Mouse (Mus musculus) skeletal muscle tissue, adult 2 months (tissue): ENCODE data around the gene Srsf4.
A peak's percentile ranks its signal among the peaks of the same experiment; 100 is the strongest.

ENCODE experiments used
- DNase-seq: peaks from one replicate; pipeline ENCODE4 v3.0.0-alpha.2; 2012; ENCODE audit warnings: low read depth, low spot score

Srsf4 gene

DNA sequence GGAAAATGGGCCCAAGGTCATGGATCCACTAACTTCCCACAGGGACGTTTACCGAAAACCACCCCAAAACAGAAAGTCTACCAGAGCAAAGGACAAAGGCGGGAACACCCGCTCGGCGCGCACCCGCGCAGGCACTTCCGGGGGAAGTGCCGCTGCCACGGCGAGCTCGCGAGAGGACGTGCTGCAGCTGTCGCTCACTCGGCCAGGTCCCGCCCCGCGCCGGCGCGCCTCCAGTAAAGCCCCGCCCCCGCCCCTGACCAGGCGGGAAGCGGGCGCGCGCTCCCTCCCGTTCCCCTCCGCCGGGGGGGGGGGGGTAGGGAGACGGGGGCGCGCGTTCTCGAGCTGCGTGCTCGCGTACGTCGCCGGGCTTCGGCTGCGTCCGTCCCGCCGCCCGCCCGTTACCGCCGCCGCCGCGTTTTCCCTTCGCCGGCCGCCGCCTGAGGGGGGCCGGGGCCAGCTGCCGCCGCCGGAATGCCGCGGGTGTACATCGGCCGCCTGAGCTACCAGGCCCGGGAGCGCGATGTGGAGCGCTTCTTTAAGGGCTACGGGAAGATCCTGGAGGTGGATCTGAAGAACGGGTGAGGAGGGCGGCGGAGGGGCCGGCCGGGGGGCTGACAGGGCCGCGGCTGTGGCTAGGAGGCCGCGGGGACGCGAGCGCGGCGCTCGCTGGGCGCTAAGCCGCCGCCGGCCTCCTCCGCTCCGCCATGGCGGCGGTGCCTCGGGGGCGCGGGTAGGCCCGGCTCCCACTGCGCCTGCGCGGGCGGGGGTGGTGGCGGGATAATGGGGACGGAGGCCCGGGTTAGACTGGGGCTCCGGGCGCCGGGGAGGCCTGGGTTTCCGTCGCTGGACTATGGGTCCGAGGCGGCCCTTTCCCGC, at the start of gene Srsf4:
Gene Srsf4, plus strand, starts transcription at position 325 of the 876 bp plus-strand sequence.
- DNase-seq: peak; percentile 97

DNA sequence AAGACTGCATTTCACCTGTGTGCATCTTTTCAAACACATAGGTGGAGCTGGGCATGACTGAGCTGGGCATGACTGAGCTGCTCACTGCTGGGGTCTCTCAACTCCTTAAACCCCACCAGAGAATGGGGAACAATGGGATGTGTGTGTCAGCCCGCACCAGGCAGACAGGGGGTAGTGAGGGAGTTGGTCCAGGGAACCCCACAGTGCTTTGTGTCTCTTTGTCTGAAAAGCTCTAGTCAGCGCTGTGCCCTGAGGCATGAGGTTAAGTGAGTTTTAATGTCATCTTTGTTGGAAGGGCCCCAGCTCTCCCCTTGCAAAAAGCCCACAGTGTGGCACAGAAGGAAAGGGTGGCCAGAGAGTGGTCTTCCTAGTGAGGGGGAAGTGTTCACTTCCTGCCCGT, 48.5 kb upstream of the Srsf4 start:
- DNase-seq: no peak

DNA sequence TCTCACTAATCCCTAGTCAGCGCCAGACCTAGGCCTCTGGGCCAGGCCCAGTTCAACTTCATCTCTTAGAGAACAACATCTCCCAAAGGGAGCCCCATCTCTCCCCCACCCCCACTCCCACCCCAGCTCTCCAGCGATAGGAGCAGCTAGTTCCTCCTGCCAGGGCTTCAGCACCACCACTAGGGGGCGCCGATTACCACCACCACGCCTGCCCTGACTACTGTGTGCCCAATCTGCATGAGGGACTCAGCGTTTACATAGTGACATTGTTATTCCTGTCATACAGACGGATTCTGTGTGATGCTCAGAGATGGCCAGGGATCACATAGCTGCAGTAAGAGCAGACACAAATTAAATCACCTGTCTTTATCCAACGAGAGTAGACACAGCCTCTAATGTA, 47.6 kb upstream of the Srsf4 start:
- no peak for DNase-seq

DNA sequence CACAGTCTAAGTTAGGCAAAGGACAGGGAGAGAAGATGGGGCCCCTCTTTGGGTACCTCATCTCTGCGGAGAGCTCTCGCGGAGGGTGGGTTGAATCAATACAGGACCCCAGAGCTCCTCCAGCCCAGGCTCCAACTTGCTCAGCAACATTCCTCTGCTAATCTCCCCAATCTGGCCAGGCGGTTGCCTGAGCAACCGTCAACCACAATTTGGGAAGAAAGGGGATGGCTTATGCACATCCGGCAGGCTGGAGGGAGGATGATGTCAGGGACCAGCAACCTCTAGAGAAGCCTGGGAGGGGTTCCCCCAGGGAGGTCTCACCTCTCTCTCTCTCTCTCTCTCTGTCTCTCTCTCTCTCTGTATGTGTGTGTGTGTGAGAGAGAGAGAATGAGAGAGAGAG, 46.5 kb upstream of the Srsf4 start:
- no peak for DNase-seq

DNA sequence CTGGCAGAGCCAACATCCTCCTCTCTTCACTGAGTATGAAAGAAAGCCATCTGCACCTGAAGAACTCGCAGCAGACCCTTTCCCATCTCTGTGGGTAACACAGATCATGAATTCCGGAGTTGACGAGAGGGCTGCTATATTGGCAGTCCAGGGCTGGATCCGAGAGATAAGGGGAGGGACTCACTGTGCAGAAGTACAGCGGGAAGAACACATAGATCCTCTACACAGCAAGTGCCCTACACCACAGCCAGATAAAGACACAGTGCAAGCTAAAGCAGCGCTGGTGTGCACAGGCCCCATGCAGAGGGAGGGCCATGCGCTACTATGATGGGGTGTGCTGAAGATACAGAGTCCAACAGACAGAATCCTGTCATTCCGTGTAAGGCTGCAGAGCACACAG, 44.3 kb upstream of the Srsf4 start:
- DNase-seq: no peak

DNA sequence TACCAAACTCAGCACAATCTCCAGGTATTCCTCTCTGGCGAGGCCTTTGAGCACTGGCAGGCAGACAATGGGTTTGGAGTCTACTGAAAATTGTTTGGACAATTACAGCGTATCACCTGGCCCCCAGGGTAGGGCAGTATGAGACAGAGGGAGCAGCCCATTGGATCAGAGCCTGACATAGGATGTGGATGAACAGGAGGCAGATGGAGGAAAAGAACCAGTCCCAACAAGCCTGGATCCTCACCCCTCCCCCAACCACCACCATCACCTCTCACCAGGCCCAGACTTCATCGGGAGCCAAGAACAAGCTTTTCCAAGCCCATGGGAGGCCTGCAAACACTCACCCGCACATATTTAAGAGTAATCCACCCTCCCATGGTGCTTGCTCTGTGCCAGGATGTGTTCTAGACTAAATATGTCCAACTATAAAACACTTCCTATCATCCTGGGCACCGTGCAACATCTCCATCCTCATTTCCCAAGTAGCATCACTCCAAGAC, 41.8 kb upstream of the Srsf4 start:
- DNase-seq: no peak

DNA sequence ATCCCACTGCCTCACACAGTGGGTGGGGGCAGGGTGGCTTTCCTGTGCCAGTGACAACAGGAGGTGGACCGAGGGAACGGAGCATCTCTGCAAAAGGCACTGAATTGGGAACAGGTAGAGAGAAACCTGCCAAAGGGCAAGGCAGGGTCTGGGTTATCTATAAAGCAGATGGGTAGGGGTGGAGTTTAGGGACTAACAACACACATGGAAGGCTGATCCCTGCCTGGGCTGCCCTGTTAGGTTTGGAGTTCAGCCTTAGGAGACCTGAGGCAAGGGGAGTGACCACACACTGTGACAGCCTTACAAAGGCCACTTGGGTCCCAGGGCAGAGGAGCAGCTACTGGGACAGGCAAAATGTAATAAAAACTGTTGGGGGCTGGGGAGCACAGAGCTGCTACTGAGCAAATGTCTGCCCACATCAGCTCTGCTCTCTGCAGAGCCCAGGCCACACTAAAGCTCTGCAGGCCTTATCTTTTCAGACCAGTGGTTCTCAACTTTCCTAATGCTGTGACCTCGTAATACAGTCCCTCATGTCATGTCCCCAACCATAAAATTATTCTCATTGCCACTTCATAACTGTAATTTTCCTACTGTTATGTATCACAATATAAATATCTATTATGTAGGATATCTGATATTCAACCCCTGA, 40.5 kb upstream of the Srsf4 start:
- DNase-seq: no peak

DNA sequence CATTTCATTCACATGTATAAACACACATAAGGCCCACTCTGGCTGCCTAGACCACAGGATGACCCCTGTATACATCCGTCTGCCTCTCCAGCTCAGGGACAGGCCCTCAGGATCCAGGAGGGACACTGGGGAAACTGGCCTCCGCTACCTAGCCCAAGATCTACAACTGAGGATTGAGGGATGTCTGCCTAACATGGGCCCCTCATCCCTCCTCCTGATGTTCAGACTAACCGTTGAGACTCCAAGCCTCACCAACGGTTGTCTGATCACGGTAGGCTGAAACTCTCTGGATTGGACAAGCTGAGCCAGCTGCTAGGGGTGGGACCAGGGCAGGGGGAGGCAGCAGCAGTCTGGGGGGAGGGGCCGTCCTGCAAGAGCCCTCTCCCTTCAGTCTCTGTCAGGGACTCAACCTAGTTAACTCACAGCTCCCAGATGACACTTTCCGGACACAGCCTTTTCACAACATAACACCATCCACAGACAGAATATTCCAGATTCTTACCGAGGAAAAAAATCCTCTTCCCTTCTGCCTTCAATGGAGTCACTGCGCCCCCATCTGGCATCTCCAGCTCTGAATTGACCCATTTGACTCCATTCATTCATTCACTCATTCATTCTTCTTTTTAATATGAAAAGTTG, 39.3 kb upstream of the Srsf4 start:
- no peak for DNase-seq

DNA sequence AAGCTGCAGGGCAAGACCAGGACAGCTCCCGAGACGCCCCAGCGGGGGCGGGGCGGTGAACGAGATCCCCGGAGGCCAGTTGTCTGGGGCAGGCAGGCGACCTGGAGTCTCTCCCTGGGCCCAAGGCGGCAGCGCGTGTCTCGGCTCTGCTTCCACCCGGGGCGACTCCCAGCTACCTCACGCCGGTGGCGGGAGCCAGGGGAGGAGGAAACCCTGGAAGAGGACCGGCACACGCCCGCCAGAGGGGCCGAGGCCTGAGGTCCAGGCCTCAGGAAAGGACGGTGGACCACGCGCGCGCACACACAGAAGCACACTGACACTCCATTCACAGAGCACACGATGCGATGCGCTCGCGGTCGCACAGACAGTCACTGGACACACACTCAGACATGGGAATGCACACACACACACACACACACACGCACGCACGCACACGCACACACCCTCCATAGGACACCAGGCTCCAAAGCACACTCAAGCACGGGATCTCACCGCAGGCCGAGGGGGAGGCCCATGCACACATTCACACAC, 37.0 kb upstream of the Srsf4 start:
- DNase-seq: no peak

DNA sequence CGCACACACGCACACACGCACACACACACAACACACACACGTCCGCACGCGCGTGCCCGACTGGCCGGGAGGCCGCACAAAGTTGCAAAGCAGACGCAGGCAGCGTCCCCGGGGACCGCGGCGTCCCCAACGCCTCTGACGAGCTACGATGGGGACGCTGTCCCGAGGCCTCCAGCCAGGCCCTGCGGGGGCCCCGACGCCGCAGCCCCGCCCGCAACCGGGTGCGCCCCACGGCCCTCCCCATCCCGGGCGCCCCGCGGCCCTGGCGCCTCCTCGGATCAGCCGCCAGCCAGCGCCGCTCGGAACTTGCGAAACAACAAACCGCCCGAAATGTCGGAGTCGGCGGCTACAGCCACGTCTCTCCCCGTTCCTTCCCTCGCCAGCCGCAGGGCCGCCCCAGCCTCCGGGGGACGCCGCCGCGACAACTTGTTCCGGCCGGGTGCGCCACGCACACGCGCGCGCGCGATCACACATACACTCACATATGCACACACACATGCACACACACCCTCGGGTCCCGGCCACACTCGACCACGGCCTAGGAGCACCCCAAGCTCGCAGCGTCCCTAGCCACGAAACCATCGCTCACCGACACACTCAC, 36.4 kb upstream of the Srsf4 start:
- no peak for DNase-seq

DNA sequence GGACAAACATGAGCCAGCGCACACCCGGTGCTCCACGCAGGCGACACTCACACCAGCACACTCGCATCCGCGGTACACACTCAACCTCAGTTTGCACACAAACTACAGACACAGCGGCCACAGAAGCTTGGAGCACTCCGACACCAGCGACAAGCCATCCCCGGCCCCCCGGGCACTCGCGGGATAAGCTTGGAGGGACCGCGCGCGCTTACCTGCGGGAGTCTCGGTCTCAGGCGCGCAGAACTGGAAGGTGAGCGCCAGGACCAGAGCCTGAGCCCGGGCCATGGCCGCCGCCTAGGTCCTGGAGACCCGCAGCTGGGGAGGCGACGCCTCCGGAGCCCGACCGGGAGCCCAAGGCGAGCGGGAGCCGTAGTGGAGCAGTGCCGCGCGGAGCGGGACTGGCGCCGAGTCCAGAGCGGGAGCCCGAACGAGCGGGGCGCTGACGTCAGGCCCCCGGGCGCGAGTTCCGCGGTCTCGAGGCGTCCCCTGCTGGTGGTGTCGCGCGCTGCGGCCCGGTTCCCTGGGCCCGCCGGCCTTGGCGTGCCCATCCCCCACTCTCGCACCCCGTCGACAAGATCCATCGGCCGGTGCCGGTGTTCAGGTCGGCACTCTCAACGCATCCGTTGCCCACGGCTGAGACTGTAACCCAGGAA, 35.4 kb upstream of the Srsf4 start, which contains the start of gene Ptpru:
Gene Ptpru, minus strand, starts transcription at position 417 of the 653 bp plus-strand sequence.
- DNase-seq: peak; percentile 56

DNA sequence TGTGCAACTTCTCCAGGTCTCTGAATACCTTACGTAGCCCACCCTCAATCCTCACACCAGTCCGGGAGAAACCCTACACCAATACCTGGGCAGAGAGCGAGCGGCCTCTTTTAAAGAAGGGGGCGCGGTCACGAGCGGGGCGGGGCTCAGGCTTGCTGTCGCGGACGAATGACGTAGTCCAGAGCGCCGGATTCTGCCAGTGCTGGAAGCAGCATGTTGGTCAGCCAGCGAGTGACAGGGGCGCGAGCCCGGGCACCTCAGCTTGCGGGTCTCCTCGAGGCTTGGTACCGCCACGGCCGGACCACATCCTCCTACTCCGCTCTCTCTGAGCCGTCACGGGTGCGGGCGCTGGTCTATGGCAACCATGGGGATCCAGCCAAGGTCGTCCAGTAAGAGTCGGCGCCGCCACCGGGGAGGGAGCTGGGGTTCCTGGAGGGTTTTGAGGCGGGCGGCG, 30.1 kb upstream of the Srsf4 start, which contains the start of gene Mecr:
Gene Mecr, plus strand, starts transcription at position 181 of the 454 bp plus-strand sequence.
- peak; percentile 81 for DNase-seq

DNA sequence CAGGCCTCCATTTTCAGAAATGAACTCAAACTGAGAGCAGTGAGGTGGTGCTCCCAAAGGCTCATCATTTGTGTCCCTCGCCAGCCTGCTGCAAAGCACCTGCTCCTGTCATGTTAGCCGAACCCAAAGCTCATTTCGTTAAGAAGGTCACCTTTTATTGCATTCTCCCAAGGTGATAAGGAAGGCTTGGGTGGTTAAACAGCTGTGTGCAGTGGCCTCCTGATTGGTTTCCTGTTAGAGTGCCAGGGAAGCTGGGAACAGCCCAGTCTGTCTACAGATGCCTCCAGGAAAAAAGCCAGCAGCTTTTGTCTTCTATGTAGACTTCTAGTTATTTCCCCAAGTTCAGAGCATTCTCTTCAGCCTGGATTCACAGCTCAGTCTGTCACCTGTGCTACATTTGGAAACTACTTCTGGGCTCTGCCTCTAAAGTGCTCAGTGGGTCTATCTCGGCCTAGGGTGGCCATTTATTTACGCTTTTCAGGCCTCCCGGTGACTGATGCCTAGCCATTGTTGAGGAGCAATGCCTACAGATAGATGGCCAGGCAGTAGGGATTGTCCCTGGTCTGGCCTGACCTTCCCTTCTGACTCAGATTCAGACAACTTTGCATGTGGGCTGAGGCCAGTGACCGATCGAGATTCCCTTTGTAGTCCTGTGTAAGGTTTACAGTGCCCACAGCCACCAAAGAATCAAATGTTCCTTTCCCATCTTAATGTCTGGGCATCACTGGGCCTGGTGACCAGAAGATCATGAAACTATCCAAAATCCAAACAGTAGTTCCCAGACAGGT, 27.2 kb upstream of the Srsf4 start:
- DNase-seq: no peak

DNA sequence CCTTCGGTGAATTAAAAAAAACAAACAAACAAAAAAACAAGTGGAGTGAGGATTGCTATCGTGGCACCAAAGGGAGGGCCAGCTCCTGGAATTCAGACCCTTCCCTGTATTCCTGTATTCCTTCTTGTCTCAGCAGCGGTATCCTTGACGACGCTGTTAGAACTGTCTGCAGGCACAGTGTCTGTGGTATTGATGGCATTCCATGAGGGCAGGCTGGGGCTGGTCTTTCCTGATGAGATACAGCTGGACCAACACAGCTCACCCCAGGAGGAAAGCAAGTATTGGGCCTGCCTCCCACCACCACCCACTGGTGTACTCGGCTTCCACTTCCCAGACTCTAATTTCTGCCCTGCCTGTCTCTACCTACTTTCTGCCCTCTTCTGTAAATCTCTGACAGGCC, 25.3 kb upstream of the Srsf4 start:
- no peak for DNase-seq

DNA sequence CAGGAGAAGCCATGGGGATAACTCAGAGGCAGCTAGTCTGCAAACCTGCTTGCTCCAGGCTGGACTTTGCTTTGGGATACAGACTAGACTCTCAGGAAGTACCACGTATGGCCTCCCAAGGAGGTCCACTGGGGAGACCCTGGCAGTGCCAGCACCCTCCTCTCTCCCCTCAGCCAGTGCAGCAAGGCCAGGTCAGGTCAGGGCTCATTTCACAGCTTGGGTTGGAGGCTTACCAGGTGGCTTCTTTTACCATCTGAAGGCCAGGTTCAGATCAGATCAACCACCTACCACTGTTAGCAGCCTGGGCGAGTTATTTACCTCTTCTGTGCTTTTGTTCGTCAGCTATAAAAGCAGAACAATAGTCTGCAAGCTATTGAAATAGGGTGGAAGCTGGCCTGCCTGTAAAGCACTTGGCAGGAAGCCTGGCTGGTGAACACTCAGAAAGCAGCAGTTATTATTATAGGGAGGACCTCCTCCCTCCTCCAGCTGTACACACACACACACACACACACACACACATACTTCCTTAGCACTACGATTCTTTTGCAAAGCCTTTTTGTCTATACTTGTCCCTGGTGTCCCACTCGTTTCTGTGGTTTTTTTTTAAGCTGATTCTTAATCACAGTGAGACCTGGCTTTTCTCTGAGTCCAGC, 23.3 kb upstream of the Srsf4 start:
- peak; percentile 39 for DNase-seq

DNA sequence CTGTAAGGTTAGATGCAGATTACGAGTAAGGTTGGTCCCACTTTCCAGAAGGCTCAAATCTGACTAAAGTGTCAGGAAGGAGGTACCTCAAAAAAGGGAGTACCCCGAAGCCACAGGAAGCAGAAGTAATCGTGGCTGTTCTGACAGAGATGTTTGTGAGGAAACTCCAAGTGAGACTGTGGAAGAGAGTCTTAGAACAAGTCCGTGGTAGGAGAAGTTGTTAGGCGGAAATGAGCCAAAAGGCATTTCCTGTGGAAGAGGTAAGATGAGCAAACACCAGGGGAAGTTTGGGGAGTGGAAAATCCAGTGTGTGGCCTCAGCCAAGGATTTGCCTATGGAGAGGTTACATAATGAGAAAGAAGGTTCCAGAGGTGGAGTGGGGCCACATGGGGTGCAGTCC, 18.5 kb upstream of the Srsf4 start:
- no peak for DNase-seq

DNA sequence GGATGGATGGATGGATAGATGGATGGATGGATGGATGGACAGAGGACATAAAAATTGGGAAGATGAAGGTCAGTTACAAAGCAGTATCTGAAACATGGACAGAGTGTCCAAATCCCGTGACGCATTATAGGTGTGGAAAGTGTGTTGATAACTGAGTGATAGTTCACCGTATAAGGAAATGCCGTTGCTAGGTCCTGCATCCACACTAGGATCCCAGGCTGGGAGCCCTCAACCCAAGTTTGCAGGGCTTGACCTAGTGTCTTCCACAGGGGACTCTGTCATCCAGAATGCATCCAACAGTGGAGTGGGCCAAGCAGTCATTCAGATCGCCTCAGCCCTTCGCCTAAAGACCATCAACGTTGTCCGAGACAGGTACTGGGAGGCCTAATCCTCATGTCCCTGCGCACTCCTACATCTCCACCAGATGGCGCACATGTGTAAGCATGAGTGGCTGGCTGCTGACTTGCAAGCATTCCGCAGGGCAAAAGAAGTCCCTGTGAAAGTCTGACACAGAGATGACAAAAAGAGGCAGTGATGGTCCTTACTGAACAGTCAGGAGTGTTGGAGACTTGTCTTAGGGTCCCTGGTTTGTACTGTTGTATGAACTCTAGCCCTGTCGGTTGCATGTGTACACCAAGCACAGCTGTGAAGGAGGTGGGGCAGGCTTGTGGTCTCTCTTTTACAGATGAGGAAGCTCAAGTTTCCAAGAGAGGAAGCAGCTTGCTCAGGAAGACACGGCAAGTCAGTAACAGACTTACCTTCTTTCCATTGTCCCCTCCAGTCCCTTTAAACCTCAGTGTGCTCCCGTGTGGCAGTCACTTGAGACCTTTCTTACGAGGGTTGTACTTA, 12.7 kb upstream of the Srsf4 start:
- peak; percentile 60 for DNase-seq

DNA sequence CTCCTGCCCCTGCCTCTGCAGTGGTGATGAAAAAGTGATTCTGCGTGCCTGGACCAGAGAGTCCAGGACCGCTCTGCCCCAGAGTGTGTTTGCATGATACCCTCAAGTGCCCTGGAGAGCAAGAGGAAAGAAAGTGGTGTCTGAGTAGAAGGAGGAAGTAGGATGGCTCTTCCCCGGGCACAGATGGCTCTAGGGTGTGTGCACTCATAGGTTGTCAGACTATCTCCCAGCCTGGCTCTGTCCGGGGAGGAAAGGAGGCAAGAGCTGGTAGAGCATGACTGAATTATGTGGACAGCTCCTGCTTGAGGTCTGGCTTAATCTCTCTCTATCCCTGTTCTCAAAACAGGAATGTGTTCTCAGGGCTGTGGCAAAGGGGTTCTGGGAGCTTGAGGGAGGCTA, 12.1 kb upstream of the Srsf4 start:
- no peak for DNase-seq
